Mouse (Mus musculus) liver, adult 2 months (tissue): ENCODE results near the gene Stat4. TPM values are rescaled to one million over a fixed set of nuclear protein-coding genes. Genes with fewer than 3 reads are reported as not detected.

Source experiments
- DNase-seq: peaks from one replicate; pipeline ENCODE4 v3.0.0-alpha.2; 2011; ENCODE audit warnings: low read depth, low spot score; ENCODE audit errors: extremely low read depth
- H3K27ac ChIP-seq: fragments of 200-500 bp; replicated peaks from 2 replicates; pipeline ENCODE4 v1.5.1; 2012; ENCODE audit warnings: low read depth, mild to moderate bottlenecking, control low read depth, inconsistent platforms, low read length; ENCODE audit not compliant: insufficient read depth
- H3K27me3 ChIP-seq: fragments of 200-500 bp; 2 replicates; pipeline ENCODE4 v1.6.1; 2012; ENCODE audit warnings: mild to moderate bottlenecking, moderate library complexity, low read length, inconsistent platforms; ENCODE audit not compliant: control insufficient read depth, insufficient read depth
- H3K36me3 ChIP-seq: fragments of 200-500 bp; 2 replicates; pipeline ENCODE4 v1.6.1; 2012; ENCODE audit warnings: low read length, inconsistent platforms; ENCODE audit not compliant: control insufficient read depth, insufficient read depth
- H3K4me1 ChIP-seq: fragments of 200-500 bp; 2 replicates; pipeline ENCODE4 v1.6.1; 2011; ENCODE audit warnings: low read length; ENCODE audit not compliant: control insufficient read depth, insufficient read depth
- H3K4me3 ChIP-seq: fragments of 200-500 bp; 2 replicates; pipeline ENCODE4 v1.5.1; 2011; ENCODE audit warnings: low read depth, mild to moderate bottlenecking, control low read depth, low read length, moderate library complexity; ENCODE audit not compliant: insufficient read depth
- H3K79me2 ChIP-seq: fragments of 200-500 bp; 2 replicates; pipeline ENCODE4 v1.6.1; 2012; ENCODE audit warnings: inconsistent platforms, mild to moderate bottlenecking, low read length, moderate library complexity; ENCODE audit not compliant: control insufficient read depth, insufficient read depth
- H3K9ac ChIP-seq: fragments of 200-500 bp; 2 replicates; pipeline ENCODE4 v1.6.1; 2012; ENCODE audit warnings: low read depth, mild to moderate bottlenecking, control low read depth, inconsistent platforms, low read length
- CTCF ChIP-seq: fragments of 200-500 bp; IDR thresholded peaks from 2 replicates; pipeline ENCODE4 v1.5.1; 2011; ENCODE audit warnings: low read depth, low read length, control low read depth
- POLR2A ChIP-seq: fragments of 200-500 bp; IDR thresholded peaks from 2 replicates; pipeline ENCODE4 v1.6.1; 2011; ENCODE audit warnings: low read length, control low read depth; ENCODE audit not compliant: insufficient read depth; ENCODE audit errors: extremely low read depth
- WGBS: fragments of 180-500 bp; shearing (Covaris S2); methylation state at CpG from one replicate; pipeline ENCODE4 v1.1.7; 2018; 5-methylcytosine and 5-hydroxymethylcytosine counted together
- polyA plus RNA-seq: library from polyadenylated mRNA; depleted of rRNA; stranded (reverse); fragments of >200 nt; gene quantifications from 2 replicates; pipeline ENCODE4 v1.2.3, GENCODE M21; 2012
- total RNA-seq: library from RNA; depleted of rRNA; stranded (reverse); fragments of >200 nt; gene quantifications from 2 replicates; pipeline ENCODE4 v1.2.3, GENCODE M21; 2014

Gene Stat4
- total and polyA plus RNA-seq, 2 experiments = 0.02 to 0.46 TPM

DNA sequence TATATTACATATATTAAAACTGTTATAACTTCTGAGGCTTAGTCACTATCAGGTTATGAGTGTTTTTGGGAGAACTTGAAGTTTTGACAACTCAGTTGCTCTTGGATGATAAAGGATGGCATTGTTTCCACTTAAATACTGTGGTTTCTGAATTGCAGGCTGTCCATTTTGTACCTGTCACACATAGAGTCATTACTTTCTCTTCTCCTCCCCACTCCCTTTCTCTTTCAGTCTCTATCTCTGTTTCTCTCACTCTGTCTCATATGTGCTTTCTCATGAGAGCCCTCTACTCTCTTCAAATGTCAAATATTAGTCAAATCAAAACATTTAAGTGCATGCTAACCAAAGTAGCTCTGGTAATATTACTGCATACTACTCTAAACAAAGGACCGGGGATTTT, 79.3 kb downstream of the Stat4 start:
- Histone ChIP-seq H3K27ac (no peak overlapping the region), H3K4me3 (no peak overlapping the region), H3K79me2 (no peaks in the 10 kb centered on the region), H3K4me1 (no peaks in the 10 kb centered on the region), H3K27me3 (no peaks in the 10 kb centered on the region), H3K36me3 (no peaks in the 10 kb centered on the region), H3K9ac (no peak overlapping the region)
- no peak for TF ChIP-seq CTCF
- WGBS = 80% methylated on average over 1 of the region's 1 CpGs
- no peak for DNase-seq

DNA sequence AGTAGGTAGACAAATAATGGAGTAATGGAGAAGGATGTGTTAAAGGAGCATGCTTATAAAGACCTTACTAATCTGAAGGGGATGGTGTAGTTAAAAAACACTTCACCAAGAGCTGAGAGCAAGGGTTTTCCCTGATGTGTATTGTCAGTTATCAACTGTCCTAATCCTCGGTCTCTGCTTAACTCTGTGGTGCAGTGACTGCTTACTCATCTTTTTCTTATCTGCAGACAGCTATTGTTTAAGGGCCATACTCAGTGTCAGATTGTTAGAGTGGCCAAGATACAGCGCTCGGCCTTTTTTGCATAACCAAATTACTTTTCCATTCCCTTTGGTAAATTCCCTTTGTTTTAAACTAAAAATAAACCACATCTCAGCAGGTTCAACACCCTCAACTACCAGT, 79.7 kb downstream of the Stat4 start:
- H3K27me3 ChIP-seq = no peaks in the 10 kb centered on the region
- H3K4me1 ChIP-seq = no peaks in the 10 kb centered on the region
- DNase-seq = no peak
- no peaks in the 10 kb centered on the region for H3K36me3 ChIP-seq
- H3K79me2 ChIP-seq = no peaks in the 10 kb centered on the region
- H3K4me3 ChIP-seq = no peak overlapping the region
- H3K9ac ChIP-seq = no peak overlapping the region
- WGBS = 46% methylated on average over 3 of the region's 3 CpGs
- H3K27ac ChIP-seq = no peak overlapping the region
- TF ChIP-seq CTCF (no peak), POLR2A (no peak)

DNA sequence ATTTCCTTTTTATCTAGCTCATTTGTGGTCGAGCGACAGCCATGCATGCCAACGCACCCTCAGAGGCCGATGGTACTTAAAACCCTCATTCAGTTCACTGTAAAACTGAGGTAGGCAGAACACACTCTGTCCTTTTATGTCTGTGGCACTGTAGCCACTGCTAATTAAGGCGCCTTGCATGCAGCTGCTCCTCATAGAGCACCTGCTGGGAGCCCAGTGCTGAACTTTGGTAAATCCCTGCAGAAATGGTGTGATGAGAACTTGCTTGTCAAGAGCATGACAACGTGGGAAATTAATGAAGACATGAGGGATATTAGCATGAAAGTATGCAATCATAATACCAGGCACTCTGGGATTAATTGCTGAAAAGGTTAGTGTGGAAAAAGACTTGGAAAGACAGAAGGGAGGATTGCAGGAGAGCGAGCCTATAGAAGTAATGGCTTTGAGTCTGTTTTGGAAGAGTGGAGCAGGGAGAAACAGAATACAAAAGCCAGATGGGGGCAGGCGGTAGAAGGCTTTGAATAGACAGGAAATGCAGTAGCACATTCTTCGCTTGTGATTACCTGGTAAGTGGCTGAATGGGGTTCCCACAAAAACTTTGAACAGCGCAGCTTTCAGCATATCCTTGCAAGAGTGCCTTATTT, 92.9 kb downstream of the Stat4 start:
- no peak overlapping the region for H3K9ac ChIP-seq
- no peaks in the 10 kb centered on the region for H3K27me3 ChIP-seq
- H3K36me3 ChIP-seq = no peaks in the 10 kb centered on the region
- TF ChIP-seq CTCF = no peak
- TF ChIP-seq POLR2A = no peak
- H3K4me1 ChIP-seq = no peaks in the 10 kb centered on the region
- no peak overlapping the region for H3K4me3 ChIP-seq
- no peak for DNase-seq
- 46% methylated on average over 10 of the region's 10 CpGs for WGBS
- H3K27ac ChIP-seq = no peak overlapping the region
- no peaks in the 10 kb centered on the region for H3K79me2 ChIP-seq

DNA sequence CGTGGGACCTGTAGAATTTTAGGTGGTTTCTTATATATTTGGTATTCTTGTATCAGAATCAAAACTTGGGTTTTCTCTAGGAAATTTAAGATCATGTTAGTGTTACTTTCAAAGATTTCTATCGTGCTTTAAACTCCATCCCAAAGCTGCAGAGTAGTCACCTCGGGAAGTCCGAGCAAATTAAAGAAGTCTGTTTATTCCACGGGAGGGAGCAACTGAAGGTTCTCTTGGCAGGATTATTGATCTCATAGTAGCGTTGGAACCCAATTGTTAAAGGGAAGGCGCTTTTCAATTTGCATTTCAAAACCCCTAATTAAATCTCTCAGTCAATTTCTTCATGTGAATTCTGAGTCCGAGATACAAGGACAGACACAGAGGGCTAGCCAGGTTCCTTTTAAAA, 93.4 kb downstream of the Stat4 start:
- no peaks in the 10 kb centered on the region for H3K4me1 ChIP-seq
- no peak for DNase-seq
- H3K4me3 ChIP-seq = no peak overlapping the region
- H3K27me3 ChIP-seq = no peaks in the 10 kb centered on the region
- H3K27ac ChIP-seq = no peak overlapping the region
- no peak overlapping the region for H3K9ac ChIP-seq
- TF ChIP-seq CTCF = no peak
- no peak for TF ChIP-seq POLR2A
- 42% methylated on average over 8 of the region's 8 CpGs for WGBS
- H3K36me3 ChIP-seq = no peaks in the 10 kb centered on the region
- no peaks in the 10 kb centered on the region for H3K79me2 ChIP-seq

DNA sequence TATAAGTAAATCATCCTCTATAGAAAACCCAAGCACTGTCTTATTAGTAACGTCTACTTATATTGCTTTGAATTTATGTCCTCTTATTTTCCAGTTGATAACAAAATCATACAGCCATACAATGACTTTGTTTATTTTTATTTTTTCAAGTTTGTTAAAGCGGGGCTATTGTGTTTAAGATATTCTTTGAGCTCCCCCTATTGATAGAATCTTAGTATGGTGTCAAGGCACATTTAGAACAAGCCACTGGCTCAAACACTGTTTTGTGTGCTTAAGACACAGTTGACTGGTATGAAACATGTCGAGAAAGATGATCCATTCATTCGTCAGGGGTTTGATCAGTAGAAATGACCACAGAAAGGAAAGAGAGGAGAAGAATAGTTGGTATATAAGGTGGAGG, 99.3 kb downstream of the Stat4 start:
- no peak for DNase-seq
- no peak overlapping the region for H3K9ac ChIP-seq
- 27% methylated on average over 4 of the region's 4 CpGs for WGBS
- no peak for TF ChIP-seq POLR2A
- 0 out of 2 replicates have a peak, but pooled peaks have one; percentile 2 for TF ChIP-seq CTCF
- H3K36me3 ChIP-seq = no peaks in the 10 kb centered on the region
- H3K27ac ChIP-seq = no peak overlapping the region
- no peaks in the 10 kb centered on the region for H3K27me3 ChIP-seq
- H3K4me1 ChIP-seq = no peaks in the 10 kb centered on the region
- no peak overlapping the region for H3K4me3 ChIP-seq
- no peaks in the 10 kb centered on the region for H3K79me2 ChIP-seq

DNA sequence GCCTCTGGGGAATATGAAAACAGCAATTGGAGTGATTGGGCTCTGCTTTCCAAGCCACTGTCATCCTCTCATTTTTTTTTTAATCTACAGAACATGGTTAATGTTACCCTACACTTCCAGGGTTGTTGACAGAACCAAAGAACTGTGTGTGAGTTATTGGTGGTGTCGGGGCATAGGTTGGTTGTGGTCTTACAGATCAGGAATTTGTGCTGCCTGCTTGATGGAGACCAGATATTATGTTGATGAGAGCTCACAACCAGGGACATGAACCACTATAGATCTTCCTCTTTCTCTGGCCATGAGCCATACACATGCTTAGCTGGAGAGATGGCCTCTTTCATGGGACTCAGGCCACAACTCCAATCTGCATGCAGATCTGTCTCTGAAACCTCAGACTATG, 100.2 kb downstream of the Stat4 start:
- no peaks in the 10 kb centered on the region for H3K79me2 ChIP-seq
- H3K27ac ChIP-seq = no peak overlapping the region
- WGBS = 74% methylated on average over 1 of the region's 1 CpGs
- DNase-seq = no peak
- TF ChIP-seq POLR2A (no peak), CTCF (no peak)
- H3K4me1 ChIP-seq = no peaks in the 10 kb centered on the region
- no peaks in the 10 kb centered on the region for H3K36me3 ChIP-seq
- H3K4me3 ChIP-seq = no peak overlapping the region
- H3K9ac ChIP-seq = no peak overlapping the region
- no peaks in the 10 kb centered on the region for H3K27me3 ChIP-seq
